In the genomic region with DNA sequence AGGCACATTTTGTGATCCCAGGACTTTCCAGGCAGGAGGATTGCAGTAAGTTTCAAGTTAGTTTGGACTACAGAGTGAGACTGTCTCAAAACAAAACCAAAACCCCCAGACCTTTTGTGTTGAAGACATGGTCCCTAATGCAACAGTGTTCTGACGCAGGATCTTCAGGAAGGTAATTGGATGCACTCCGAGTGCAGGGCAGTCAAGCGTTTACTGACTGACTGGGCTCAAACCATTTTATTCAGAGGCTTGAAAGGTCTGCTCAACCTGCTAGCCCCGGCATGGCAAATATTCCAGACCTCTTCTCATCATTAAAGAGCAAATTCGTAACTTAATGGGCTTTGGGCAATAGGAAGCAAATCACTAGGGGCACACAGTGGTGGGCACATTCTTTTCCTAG, we compare ENCODE assay signal across 10 mouse cellular contexts. TPM values are rescaled to one million over a fixed set of nuclear protein-coding genes. Genes with fewer than 3 reads are reported as not detected.
DNase-seq lines count a peak whose midpoint lies in the region; ATAC-seq lines count a peak whose summit lies in the region.
"Had no signal": no experiment of that assay in that cellular context is flagged by ENCODE, and none has a peak within 500 bp of the region (broad histone marks: within the 10 kb centered on the region; RNA-seq: fewer than 3 reads in every experiment).

No protein-coding gene starts in this region.

- H3K36me3 ChIP-seq in heart, embryonic 14.5 days (ENCODE audit: control insufficient read depth, insufficient read depth, low read length), result peaks cover 8% of the 10 kb centered on the region; the same call in 1 of the 2 replicates
- H3K36me3 ChIP-seq in megakaryocyte, embryonic 14.5 days (replicated peaks; ENCODE audit: low read length), result peaks cover 94% of the 10 kb centered on the region

- WGBS in heart, embryonic 14.5 days, result 92% methylated on average over 5 of the region's 5 CpGs

- peak overlapping the region; percentile 31 for H3K4me2 ChIP-seq in heart, embryonic 14.5 days (ENCODE audit: low read length)

- peak; percentile 33 for DNase-seq in cerebellum, adult 11-12 months
- DNase-seq in cerebellum, postnatal 4 days (ENCODE audit: low spot score in 2 of 2), result no peak
- DNase-seq in heart, adult 9 months (ENCODE audit: low spot score in 2 of 2), result no peak
- DNase-seq in kidney, postnatal 14 days, result peak; percentile 63
- DNase-seq in left cerebral cortex, adult 18-20 months (ENCODE audit: low spot score in 2 of 2), result no peak
- DNase-seq: spleen, adult 18-20 months had no signal

- H3K27me3 ChIP-seq in heart, embryonic 14.5 days (ENCODE audit: control insufficient read depth, insufficient read depth, low read length), result no peaks in the 10 kb centered on the region
- H3K27me3 ChIP-seq in megakaryocyte, embryonic 14.5 days (replicated peaks), result no peaks in the 10 kb centered on the region

- H3K9ac ChIP-seq in heart, embryonic 14.5 days (ENCODE audit: low read length), result no peak overlapping the region

- no peak overlapping the region for H3K4me3 ChIP-seq in heart, embryonic 14.5 days (ENCODE audit: control insufficient read depth in 1 of 2, insufficient read depth in 1 of 2, low read depth in 1 of 2, low read length in 2 of 2)
- peak overlapping the region; percentile 86 for H3K4me3 ChIP-seq in megakaryocyte, embryonic 14.5 days (replicated peaks)
- H3K4me3 ChIP-seq: midbrain, embryonic 10.5 days had no signal

- H3K9me3 ChIP-seq in heart, embryonic 14.5 days (ENCODE audit: control insufficient read depth, low read length), result no peaks in the 10 kb centered on the region
- peaks cover 4% of the 10 kb centered on the region; the same call in 1 of the 2 replicates for H3K9me3 ChIP-seq in megakaryocyte, embryonic 14.5 days
- H3K9me3 ChIP-seq: midbrain, embryonic 10.5 days had no signal

- ATAC-seq in heart, embryonic 14.5 days (ENCODE audit: insufficient number of reproducible peaks, insufficient read depth, low FRiP score, low read depth), result no peak
- ATAC-seq in megakaryocyte, adult 5-6 weeks (ENCODE audit: poor library complexity, severe bottlenecking), result no peak

- H3K27ac ChIP-seq in heart, embryonic 14.5 days (replicated peaks in 1 of 2; ENCODE audit: control insufficient read depth in 1 of 2, insufficient read depth in 1 of 2, low read depth in 2 of 2, low read length in 2 of 2), result peak overlapping the region in 1 of 2 experiments; percentile 86; a peak in 2 of 4 replicates
- H3K27ac ChIP-seq: midbrain, embryonic 10.5 days had no signal

- H3K4me1 ChIP-seq in heart, embryonic 14.5 days (ENCODE audit: control insufficient read depth in 2 of 2, insufficient read depth in 2 of 2, low read length in 2 of 2), result peaks cover 33 to 61% of the 10 kb centered on the region in 2 experiments
- H3K4me1 ChIP-seq in megakaryocyte, embryonic 14.5 days, result peaks cover 96% of the 10 kb centered on the region

RNA-seq across cellular contexts. Expression of a gene that starts 12.8 kb away (rescaled TPM):
- polyA plus RNA-seq in heart, embryonic 14.5 days (2014; fragmentation: Nextera tagmentation; extraction: Ambion mirVana), result 59.0 and 68.1 TPM in 2 replicates
- 498 and 1,222 TPM in 2 replicates for polyA plus RNA-seq in megakaryocyte, embryonic 14.5 days (2012; ENCODE audit: insufficient read depth, low replicate concordance)
- 7.1 and 9.3 TPM in 2 replicates for total RNA-seq in megakaryocyte, adult 5-6 weeks (2015)
- 9.3 and 12.8 TPM in 2 replicates for total RNA-seq in megakaryocyte, adult 5-6 weeks (2017)
- total RNA-seq in left cerebral cortex, adult 18-20 months (2021), result 100 to 1,000 TPM; 124 to 130 TPM

RNA-seq across cellular contexts. Expression of a gene that starts 29.1 kb away (rescaled TPM):
- 56.2 and 60.8 TPM in 2 replicates for polyA plus RNA-seq in heart, embryonic 14.5 days (2014; fragmentation: Nextera tagmentation; extraction: Ambion mirVana)
- 1.1 and 10.4 TPM in 2 replicates for polyA plus RNA-seq in megakaryocyte, embryonic 14.5 days (2012; ENCODE audit: insufficient read depth, low replicate concordance)
- 102 TPM in 2 replicates for total RNA-seq in megakaryocyte, adult 5-6 weeks (2015)
- total RNA-seq in megakaryocyte, adult 5-6 weeks (2017), result 122 and 126 TPM in 2 replicates
- total RNA-seq in left cerebral cortex, adult 18-20 months (2021), result 1 to 10 TPM; 2.0 to 2.4 TPM

Comparison
In these comparisons a context has a peak if more than half of its experiments do, and no peak if none do; other contexts are left out.
1. DNase-seq: peak in cerebellum, adult 11-12 months (single experiment) and kidney, postnatal 14 days (single experiment); none in cerebellum, postnatal 4 days (0 of 2), heart, adult 9 months (0 of 2) and left cerebral cortex, adult 18-20 months (0 of 2).
2. RNA of a gene that starts 12.8 kb away (total RNA-seq): 124 to 130 TPM in left cerebral cortex, adult 18-20 months; 7.1 to 12.8 TPM in megakaryocyte, adult 5-6 weeks; every median in the first group is over 4 times any median in the second.
3. RNA of a gene that starts 29.1 kb away (total RNA-seq): 102 to 126 TPM in megakaryocyte, adult 5-6 weeks; 2.0 to 2.4 TPM in left cerebral cortex, adult 18-20 months; every median in the first group is over 10 times any median in the second.